Mouse (Mus musculus) hindbrain, embryonic 11.5 days (tissue): ENCODE results near the gene Vti1a. TPM values are rescaled to one million over a fixed set of nuclear protein-coding genes. Genes with fewer than 3 reads are reported as not detected.
A peak's percentile ranks its signal among the peaks of the same experiment; 100 is the strongest.

ENCODE experiments used
- ATAC-seq: fragments of 200-750 bp; cut with Nextera tagmentation; 2 replicates; pipeline ENCODE4 v1.8.0; 2017; ENCODE audit warnings: mild to moderate bottlenecking, moderate TSS enrichment, moderate library complexity; ENCODE audit not compliant: low FRiP score
- DNase-seq: peaks from one replicate; pipeline ENCODE4 v3.0.0-alpha.2; 2015; ENCODE audit warnings: low spot score
- H3K27ac ChIP-seq: fragments of 300-500 bp; sonication (generic); 2 replicates; pipeline ENCODE4 v1.5.1; 2014; ENCODE audit warnings: mild to moderate bottlenecking, low read depth, low read length
- H3K27me3 ChIP-seq: fragments of 300-500 bp; sonication (generic); 2 replicates; pipeline ENCODE4 v1.6.1; 2014; ENCODE audit warnings: mild to moderate bottlenecking, low read length, moderate library complexity, mixed read lengths; ENCODE audit not compliant: control insufficient read depth, insufficient read depth
- H3K36me3 ChIP-seq: fragments of 300-500 bp; sonication (generic); 2 replicates; pipeline ENCODE4 v1.6.1; 2014; ENCODE audit warnings: mild to moderate bottlenecking, low read length, moderate library complexity, mixed read lengths; ENCODE audit not compliant: control insufficient read depth, insufficient read depth
- H3K4me1 ChIP-seq: fragments of 300-500 bp; sonication (generic); replicated peaks from 2 replicates; pipeline ENCODE4 v1.6.1; 2014; ENCODE audit warnings: low read length, mixed read lengths; ENCODE audit not compliant: control insufficient read depth, insufficient read depth
- H3K4me2 ChIP-seq: fragments of 300-500 bp; sonication (generic); replicated peaks from 2 replicates; pipeline ENCODE4 v1.6.1; 2014; ENCODE audit warnings: mild to moderate bottlenecking, low read depth, low read length
- H3K4me3 ChIP-seq: fragments of 300-500 bp; sonication (generic); 2 replicates; pipeline ENCODE4 v1.5.1; 2014; ENCODE audit warnings: low read depth, low read length
- H3K9ac ChIP-seq: fragments of 300-500 bp; sonication (generic); 2 replicates; pipeline ENCODE4 v1.6.1; 2014; ENCODE audit warnings: low read depth, low read length
- H3K9me3 ChIP-seq: fragments of 300-500 bp; sonication (generic); 2 replicates; pipeline ENCODE4 v1.6.1; 2016; ENCODE audit warnings: low read length; ENCODE audit not compliant: control insufficient read depth
- WGBS: fragments of 180-500 bp; shearing (Covaris S2); extraction: QIAGEN DNeasy Blood & Tissue Kit; methylation state at CpG from one replicate; pipeline ENCODE4 v1.1.7; 2014; 5-methylcytosine and 5-hydroxymethylcytosine counted together
- polyA plus RNA-seq: library from polyadenylated mRNA; unstranded; fragments of >200 nt; fragmentation: Nextera tagmentation; extraction: Ambion mirVana; gene quantifications from 2 replicates; pipeline ENCODE4 v1.2.1, GENCODE M21; 2014

The Vti1a gene
- polyA plus RNA-seq, 1 experiment from 2014 or later: 27.8 TPM

GRCm38 (mm10) chr19:55569894-55570293, 253.8 kb downstream of the Vti1a start:
- no peaks in the 10 kb centered on the region for H3K36me3 ChIP-seq
- ATAC-seq (no peak), DNase-seq (no peak)
- no peaks in the 10 kb centered on the region for H3K27me3 ChIP-seq
- H3K9me3 ChIP-seq: no peaks in the 10 kb centered on the region
- WGBS: 77% methylated on average over 12 of the region's 12 CpGs
- H3K4me3 ChIP-seq: no peak overlapping the region
- H3K4me1 ChIP-seq: no peaks in the 10 kb centered on the region
- no peak overlapping the region for H3K4me2 ChIP-seq
- no peak overlapping the region for H3K27ac ChIP-seq
- no peak overlapping the region for H3K9ac ChIP-seq

GRCm38 (mm10) chr19:55570520-55571296, 254.6 kb downstream of the Vti1a start:
- H3K27me3 ChIP-seq: no peaks in the 10 kb centered on the region
- H3K4me2 ChIP-seq: no peak overlapping the region
- no peak overlapping the region for H3K9ac ChIP-seq
- no peak overlapping the region for H3K27ac ChIP-seq
- H3K36me3 ChIP-seq: no peaks in the 10 kb centered on the region
- no peaks in the 10 kb centered on the region for H3K9me3 ChIP-seq
- H3K4me3 ChIP-seq: no peak overlapping the region
- 94% methylated on average over 9 of the region's 9 CpGs for WGBS
- H3K4me1 ChIP-seq: no peaks in the 10 kb centered on the region
- ATAC-seq (no peak), DNase-seq (no peak)

GRCm38 (mm10) chr19:55571486-55571885, 255.4 kb downstream of the Vti1a start:
- Histone ChIP-seq H3K4me1 (no peaks in the 10 kb centered on the region), H3K4me2 (no peak overlapping the region), H3K9me3 (no peaks in the 10 kb centered on the region), H3K4me3 (no peak overlapping the region), H3K27me3 (no peaks in the 10 kb centered on the region), H3K36me3 (no peaks in the 10 kb centered on the region), H3K27ac (no peak overlapping the region), H3K9ac (no peak overlapping the region)
- ATAC-seq (no peak), DNase-seq (no peak)
- WGBS: 91% methylated on average over 8 of the region's 8 CpGs

- ATAC-seq (no peak), DNase-seq (no peak)
- Histone ChIP-seq H3K9ac (0 out of 2 replicates have a peak overlapping the region, but pooled peaks have one; percentile 15), H3K4me1 (peaks cover 3% of the 10 kb centered on the region; the same call in 1 of the 2 replicates), H3K4me3 (no peak overlapping the region), H3K9me3 (no peaks in the 10 kb centered on the region), H3K27ac (no peak overlapping the region), H3K4me2 (no peak overlapping the region), H3K27me3 (no peaks in the 10 kb centered on the region; the same call in 1 of the 2 replicates), H3K36me3 (no peaks in the 10 kb centered on the region)
- 84% methylated on average over 25 of the region's 25 CpGs for WGBS
Measured at GRCm38 (mm10) chr19:55577306-55578042, 261.4 kb downstream of the Vti1a start.

GRCm38 (mm10) chr19:55578094-55579085, 262.3 kb downstream of the Vti1a start:
- 54% methylated on average over 17 of the region's 17 CpGs for WGBS
- Histone ChIP-seq H3K4me3 (no peak overlapping the region), H3K9ac (no peak overlapping the region), H3K4me2 (no peak overlapping the region), H3K27me3 (no peaks in the 10 kb centered on the region; the same call in 1 of the 2 replicates), H3K9me3 (no peaks in the 10 kb centered on the region), H3K27ac (no peak overlapping the region), H3K36me3 (no peaks in the 10 kb centered on the region), H3K4me1 (peaks cover 3% of the 10 kb centered on the region; the same call in 1 of the 2 replicates)
- DNase-seq (peak; percentile 57), ATAC-seq (peak; percentile 67)

- Histone ChIP-seq H3K27me3 (no peaks in the 10 kb centered on the region; the same call in 1 of the 2 replicates), H3K9me3 (no peaks in the 10 kb centered on the region), H3K27ac (no peak overlapping the region), H3K9ac (no peak overlapping the region), H3K36me3 (no peaks in the 10 kb centered on the region), H3K4me3 (no peak overlapping the region), H3K4me2 (no peak overlapping the region), H3K4me1 (peaks cover 3% of the 10 kb centered on the region; the same call in 1 of the 2 replicates)
- WGBS: 84% methylated on average over 4 of the region's 4 CpGs
- ATAC-seq: no peak
- DNase-seq: no peak
Measured at GRCm38 (mm10) chr19:55579310-55579709, 263.2 kb downstream of the Vti1a start.

- no peak overlapping the region for H3K4me2 ChIP-seq
- no peak overlapping the region for H3K27ac ChIP-seq
- H3K4me3 ChIP-seq: no peak overlapping the region
- H3K27me3 ChIP-seq: no peaks in the 10 kb centered on the region; the same call in 1 of the 2 replicates
- no peak overlapping the region for H3K9ac ChIP-seq
- H3K9me3 ChIP-seq: no peaks in the 10 kb centered on the region
- H3K4me1 ChIP-seq: peaks cover 3% of the 10 kb centered on the region; the same call in 1 of the 2 replicates
- no peak for ATAC-seq
- DNase-seq: no peak
- 92% methylated on average over 8 of the region's 8 CpGs for WGBS
- H3K36me3 ChIP-seq: no peaks in the 10 kb centered on the region
Measured at GRCm38 (mm10) chr19:55580152-55580551, 264.1 kb downstream of the Vti1a start.

- Histone ChIP-seq H3K4me1 (peaks cover 3% of the 10 kb centered on the region; the same call in 1 of the 2 replicates), H3K4me2 (no peak overlapping the region), H3K9me3 (no peaks in the 10 kb centered on the region), H3K36me3 (no peaks in the 10 kb centered on the region), H3K27me3 (no peaks in the 10 kb centered on the region; the same call in 1 of the 2 replicates), H3K27ac (no peak overlapping the region), H3K4me3 (no peak overlapping the region), H3K9ac (no peak overlapping the region)
- ATAC-seq (no peak), DNase-seq (no peak)
- 91% methylated on average over 6 of the region's 6 CpGs for WGBS
Measured at GRCm38 (mm10) chr19:55580667-55581066, 264.6 kb downstream of the Vti1a start.
